Mouse (Mus musculus): ENCODE measurements around the gene Asic2. TPM values are rescaled to one million over a fixed set of nuclear protein-coding genes. Genes with fewer than 3 reads are reported as not detected.
A peak's percentile ranks its signal among the peaks of the same experiment; 100 is the strongest.

Gene Asic2
- total RNA-seq, 4 experiments from 2014 or later = 0.13 to 1.5 (median 0.41) TPM

GRCm38 (mm10) chr11:81474121-81474520 is 494.1 kb downstream of the Asic2 start:
- DNase-seq (ENCODE audit: low spot score in 2 of 2) = no peak

GRCm38 (mm10) chr11:81462199-81462598 is 506.1 kb downstream of the Asic2 start:
- no peak for DNase-seq (ENCODE audit: low spot score in 2 of 2)

GRCm38 (mm10) chr11:81461748-81462147 is 506.5 kb downstream of the Asic2 start:
- no peak for DNase-seq (ENCODE audit: low spot score in 2 of 2)

GRCm38 (mm10) chr11:81454921-81455320 is 513.3 kb downstream of the Asic2 start:
- no peak for DNase-seq (ENCODE audit: low spot score in 2 of 2)

- no peak for DNase-seq (ENCODE audit: low spot score in 2 of 2)
Measured at GRCm38 (mm10) chr11:81454111-81454510, 514.1 kb downstream of the Asic2 start.

GRCm38 (mm10) chr11:81449271-81449705 is 519.0 kb downstream of the Asic2 start:
- no peak for DNase-seq (ENCODE audit: low spot score in 2 of 2)

- no peak for DNase-seq (ENCODE audit: low spot score in 2 of 2)
Measured at GRCm38 (mm10) chr11:81446347-81446746, 521.9 kb downstream of the Asic2 start.

- no peak for DNase-seq (ENCODE audit: low spot score in 2 of 2)
Measured at GRCm38 (mm10) chr11:81426857-81427256, 541.4 kb downstream of the Asic2 start.

- no peak for DNase-seq (ENCODE audit: low spot score in 2 of 2)
Measured at GRCm38 (mm10) chr11:81419112-81419511, 549.1 kb downstream of the Asic2 start.

- no peak for DNase-seq (ENCODE audit: low spot score in 2 of 2)
Measured at GRCm38 (mm10) chr11:81418027-81418426, 550.2 kb downstream of the Asic2 start.

GRCm38 (mm10) chr11:81416319-81416718 is 551.9 kb downstream of the Asic2 start:
- no peak for DNase-seq (ENCODE audit: low spot score in 2 of 2)

- DNase-seq (ENCODE audit: low spot score in 2 of 2) = no peak
Measured at GRCm38 (mm10) chr11:81414596-81414995, 553.7 kb downstream of the Asic2 start.

GRCm38 (mm10) chr11:81411251-81411650 is 557.0 kb downstream of the Asic2 start:
- no peak for DNase-seq (ENCODE audit: low spot score in 2 of 2)

- DNase-seq (ENCODE audit: low spot score in 2 of 2) = no peak
Measured at GRCm38 (mm10) chr11:81405951-81406350, 562.3 kb downstream of the Asic2 start.

- DNase-seq (ENCODE audit: low spot score in 2 of 2) = no peak
Measured at GRCm38 (mm10) chr11:81402263-81402662, 566.0 kb downstream of the Asic2 start.

GRCm38 (mm10) chr11:81392855-81393254 is 575.4 kb downstream of the Asic2 start:
- DNase-seq (ENCODE audit: low spot score in 2 of 2) = no peak

- no peak for DNase-seq (ENCODE audit: low spot score in 2 of 2)
Measured at GRCm38 (mm10) chr11:81386185-81386584, 582.1 kb downstream of the Asic2 start.

GRCm38 (mm10) chr11:81385547-81385946 is 582.7 kb downstream of the Asic2 start:
- DNase-seq (ENCODE audit: low spot score in 2 of 2) = no peak

- DNase-seq (ENCODE audit: low spot score in 2 of 2) = peak in 1 of 2 experiments; percentile 8
Measured at GRCm38 (mm10) chr11:81374841-81375240, 593.4 kb downstream of the Asic2 start.

- no peak for DNase-seq (ENCODE audit: low spot score in 2 of 2)
Measured at GRCm38 (mm10) chr11:81374003-81374710, 594.1 kb downstream of the Asic2 start.

- peak in 1 of 2 experiments; percentile 12 for DNase-seq (ENCODE audit: low spot score in 2 of 2)
Measured at GRCm38 (mm10) chr11:81371545-81371944, 596.7 kb downstream of the Asic2 start.

- no peak for DNase-seq (ENCODE audit: low spot score in 2 of 2)
Measured at GRCm38 (mm10) chr11:81370426-81370810, 597.8 kb downstream of the Asic2 start.
